Mouse (Mus musculus) liver, embryonic 16.5 days (tissue): ENCODE results near the gene Cfap157. TPM values are rescaled to one million over a fixed set of nuclear protein-coding genes. Genes with fewer than 3 reads are reported as not detected.

Experiments
- ATAC-seq: fragments of 200-750 bp; cut with Nextera tagmentation; 2 replicates; pipeline ENCODE4 v1.8.0; 2017; ENCODE audit warnings: low read depth, mild to moderate bottlenecking, moderate number of reproducible peaks, moderate library complexity
- H3K27ac ChIP-seq: fragments of 300-500 bp; sonication (generic); 2 replicates; pipeline ENCODE4 v1.5.1; 2014; ENCODE audit warnings: mild to moderate bottlenecking, low read length
- H3K27me3 ChIP-seq: fragments of 300-500 bp; sonication (generic); 2 replicates; pipeline ENCODE4 v1.6.1; 2014; ENCODE audit warnings: low read depth, low read length, mixed read lengths; ENCODE audit not compliant: control insufficient read depth, insufficient read depth
- H3K36me3 ChIP-seq: fragments of 300-500 bp; sonication (generic); 2 replicates; pipeline ENCODE4 v1.6.1; 2014; ENCODE audit warnings: mild to moderate bottlenecking; ENCODE audit not compliant: control insufficient read depth, insufficient read depth
- H3K4me1 ChIP-seq: fragments of 300-500 bp; sonication (generic); 2 replicates; pipeline ENCODE4 v1.6.1; 2014; ENCODE audit warnings: low read depth, low read length, mixed read lengths; ENCODE audit not compliant: control insufficient read depth
- H3K4me2 ChIP-seq: fragments of 300-500 bp; sonication (generic); 2 replicates; pipeline ENCODE4 v1.6.1; 2014; ENCODE audit warnings: low read depth, low read length, mixed read lengths
- H3K4me3 ChIP-seq: fragments of 300-500 bp; sonication (generic); 2 replicates; pipeline ENCODE4 v1.5.1; 2014; ENCODE audit warnings: low read depth, mild to moderate bottlenecking, low read length
- H3K9ac ChIP-seq: fragments of 300-500 bp; sonication (generic); 2 replicates; pipeline ENCODE4 v1.6.1; 2014; ENCODE audit warnings: low read depth, low read length
- H3K9me3 ChIP-seq: fragments of 300-500 bp; sonication (generic); replicated peaks from 2 replicates; pipeline ENCODE4 v1.6.1; 2016; ENCODE audit warnings: low read length; ENCODE audit not compliant: control insufficient read depth
- WGBS: fragments of 180-500 bp; shearing (Covaris S2); extraction: QIAGEN DNeasy Blood & Tissue Kit; methylation state at CpG from one replicate; pipeline ENCODE4 v1.1.7; 2014; ENCODE audit not compliant: insufficient replicate concordance; 5-methylcytosine and 5-hydroxymethylcytosine counted together
- polyA plus RNA-seq: library from polyadenylated mRNA; unstranded; fragments of >200 nt; fragmentation: Nextera tagmentation; extraction: Ambion mirVana; gene quantifications from 2 replicates; pipeline ENCODE4 v1.2.1, GENCODE M21; 2015

Gene Cfap157
- polyA plus RNA-seq, 1 experiment from 2014 or later: 0.05 TPM

GRCm38 (mm10) chr2:32734933-32735332 is 49.3 kb downstream of the Cfap157 start:
- 53% methylated on average over 4 of the region's 4 CpGs for WGBS
- H3K4me3 ChIP-seq: no peak overlapping the region
- H3K27ac ChIP-seq: no peak overlapping the region
- no peak overlapping the region for H3K4me2 ChIP-seq
- no peaks in the 10 kb centered on the region for H3K9me3 ChIP-seq
- no peak overlapping the region for H3K9ac ChIP-seq
- no peaks in the 10 kb centered on the region; the same call in 1 of the 2 replicates for H3K4me1 ChIP-seq
- H3K36me3 ChIP-seq: no peaks in the 10 kb centered on the region
- no peaks in the 10 kb centered on the region for H3K27me3 ChIP-seq
- peak; percentile 50 for ATAC-seq

DNA sequence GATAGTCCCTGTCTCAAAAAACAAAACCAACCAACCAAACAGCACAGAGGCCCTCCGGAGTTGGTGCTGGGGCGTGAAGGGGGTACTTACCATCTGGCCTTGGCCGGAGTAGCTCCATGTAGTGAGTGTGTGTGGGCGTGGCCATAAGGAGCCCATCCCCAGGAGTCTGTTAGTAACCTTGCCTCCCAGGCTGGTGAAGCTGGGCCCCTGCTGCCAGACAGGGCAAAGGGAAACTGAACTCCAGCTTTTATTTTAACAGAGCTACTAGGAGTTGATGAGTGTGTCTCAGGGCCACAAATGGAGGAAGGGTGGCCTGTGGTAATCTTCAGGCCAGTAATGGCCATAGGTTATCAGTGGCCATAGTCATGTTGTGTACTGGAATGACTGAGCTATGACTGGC is 49.7 kb downstream of the Cfap157 start:
- peak; percentile 18; the same call in 1 of the 2 replicates for ATAC-seq
- H3K4me3 ChIP-seq: no peak overlapping the region
- no peaks in the 10 kb centered on the region; the same call in 1 of the 2 replicates for H3K4me1 ChIP-seq
- no peak overlapping the region for H3K4me2 ChIP-seq
- 0 out of 2 replicates have a peak overlapping the region, but pooled peaks have one; percentile 9 for H3K27ac ChIP-seq
- 46% methylated on average over 4 of the region's 4 CpGs for WGBS
- no peaks in the 10 kb centered on the region for H3K9me3 ChIP-seq
- H3K9ac ChIP-seq: no peak overlapping the region
- H3K27me3 ChIP-seq: no peaks in the 10 kb centered on the region
- H3K36me3 ChIP-seq: no peaks in the 10 kb centered on the region

- H3K27me3 ChIP-seq: no peaks in the 10 kb centered on the region
- no peaks in the 10 kb centered on the region for H3K9me3 ChIP-seq
- no peak overlapping the region for H3K9ac ChIP-seq
- H3K4me1 ChIP-seq: no peaks in the 10 kb centered on the region; the same call in 1 of the 2 replicates
- ATAC-seq: no peak
- H3K36me3 ChIP-seq: no peaks in the 10 kb centered on the region
- no peak overlapping the region for H3K4me3 ChIP-seq
- no peak overlapping the region for H3K4me2 ChIP-seq
- WGBS: 54% methylated on average over 6 of the region's 6 CpGs
- no peak overlapping the region for H3K27ac ChIP-seq
These were observed 51.5 kb downstream of the Cfap157 start for GRCm38 (mm10) chr2:32732695-32733094.

- Histone ChIP-seq H3K4me3 (no peak overlapping the region), H3K27me3 (no peaks in the 10 kb centered on the region), H3K4me1 (no peaks in the 10 kb centered on the region; the same call in none of the 2 replicates), H3K36me3 (no peaks in the 10 kb centered on the region), H3K4me2 (no peak overlapping the region), H3K27ac (no peak overlapping the region), H3K9me3 (no peaks in the 10 kb centered on the region), H3K9ac (no peak overlapping the region)
- WGBS: 70% methylated on average over 4 of the region's 4 CpGs
- ATAC-seq: no peak
These were observed 52.3 kb downstream of the Cfap157 start for GRCm38 (mm10) chr2:32731911-32732310.

DNA sequence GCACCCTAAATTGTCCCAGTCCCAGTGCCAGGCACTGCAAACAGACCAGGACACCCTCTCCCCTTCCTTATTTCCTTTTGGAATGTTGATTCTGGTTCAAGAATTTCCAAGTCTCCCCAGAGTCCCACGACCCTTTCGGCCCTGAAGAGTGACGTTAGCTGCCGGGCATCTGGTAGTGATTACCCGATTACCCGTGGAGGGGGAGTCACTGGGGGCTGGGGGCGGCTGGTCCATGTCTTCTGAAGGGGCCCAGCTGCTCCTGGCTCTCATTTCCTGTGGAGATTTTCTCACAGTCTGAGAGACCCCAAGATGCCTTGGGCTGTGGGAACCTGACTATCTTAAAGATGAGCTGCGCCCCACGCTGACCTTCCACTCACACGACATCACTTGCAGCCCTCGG is 53.4 kb downstream of the Cfap157 start:
- Histone ChIP-seq H3K4me2 (no peak overlapping the region), H3K9me3 (no peaks in the 10 kb centered on the region), H3K36me3 (no peaks in the 10 kb centered on the region), H3K9ac (no peak overlapping the region), H3K4me1 (no peaks in the 10 kb centered on the region; the same call in none of the 2 replicates), H3K27me3 (no peaks in the 10 kb centered on the region), H3K4me3 (no peak overlapping the region), H3K27ac (no peak overlapping the region)
- 69% methylated on average over 11 of the region's 11 CpGs for WGBS
- no peak for ATAC-seq

- 73% methylated on average over 4 of the region's 4 CpGs for WGBS
- Histone ChIP-seq H3K27ac (no peak overlapping the region), H3K4me3 (no peak overlapping the region), H3K36me3 (no peaks in the 10 kb centered on the region), H3K9me3 (no peaks in the 10 kb centered on the region), H3K27me3 (no peaks in the 10 kb centered on the region), H3K9ac (no peak overlapping the region), H3K4me1 (no peaks in the 10 kb centered on the region; the same call in none of the 2 replicates), H3K4me2 (no peak overlapping the region)
- no peak for ATAC-seq
These were observed 54.7 kb downstream of the Cfap157 start for GRCm38 (mm10) chr2:32729547-32729946.

GRCm38 (mm10) chr2:32728463-32728862 is 55.8 kb downstream of the Cfap157 start:
- Histone ChIP-seq H3K27me3 (no peaks in the 10 kb centered on the region), H3K9ac (no peak overlapping the region), H3K9me3 (no peaks in the 10 kb centered on the region), H3K36me3 (no peaks in the 10 kb centered on the region), H3K4me1 (no peaks in the 10 kb centered on the region; the same call in none of the 2 replicates), H3K27ac (no peak overlapping the region), H3K4me2 (no peak overlapping the region), H3K4me3 (peak overlapping the region; percentile 6; the same call in 1 of the 2 replicates)
- 43% methylated on average over 7 of the region's 7 CpGs for WGBS
- no peak for ATAC-seq

DNA sequence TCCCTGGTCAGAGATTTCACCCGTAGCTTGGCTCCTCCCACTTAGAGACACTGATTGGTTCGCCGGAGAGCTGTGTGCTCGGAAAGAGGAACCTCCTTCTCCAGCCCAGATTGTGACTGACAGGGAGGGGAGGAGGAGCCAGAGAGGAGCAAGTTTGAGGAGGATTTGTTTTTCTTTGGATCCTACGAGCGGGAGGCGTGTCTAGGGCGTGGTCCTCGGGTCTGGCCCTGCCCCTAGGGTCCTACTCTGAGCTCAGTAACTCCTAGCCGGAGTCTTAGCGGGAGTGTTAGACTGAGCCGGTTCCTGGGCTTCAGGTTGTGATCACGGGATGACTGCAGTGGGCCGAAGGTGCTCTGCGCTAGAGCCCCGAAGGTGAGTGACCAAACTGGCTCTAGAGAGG is 56.8 kb downstream of the Cfap157 start:
- WGBS: 3% methylated on average over 16 of the region's 16 CpGs
- peak; percentile 90 for ATAC-seq
- Histone ChIP-seq H3K27ac (no peak overlapping the region), H3K4me1 (no peaks in the 10 kb centered on the region; the same call in none of the 2 replicates), H3K27me3 (no peaks in the 10 kb centered on the region), H3K36me3 (no peaks in the 10 kb centered on the region), H3K9ac (no peak overlapping the region), H3K9me3 (no peaks in the 10 kb centered on the region), H3K4me3 (peak overlapping the region; percentile 29), H3K4me2 (peak overlapping the region; percentile 49)
